Mouse (Mus musculus) liver, embryonic 14.5 days (tissue): ENCODE results near the gene Popdc2.

Experiments used
- CTCF ChIP-seq: IDR thresholded peaks from 2 replicates; pipeline ENCODE4 v1.5.1; 2016; ENCODE audit warnings: antibody characterized with exemption, low read depth, control low read depth
- EP300 ChIP-seq: IDR thresholded peaks from 2 replicates; pipeline ENCODE4 v1.6.1; 2016; ENCODE audit warnings: antibody characterized with exemption, low read depth

DNA sequence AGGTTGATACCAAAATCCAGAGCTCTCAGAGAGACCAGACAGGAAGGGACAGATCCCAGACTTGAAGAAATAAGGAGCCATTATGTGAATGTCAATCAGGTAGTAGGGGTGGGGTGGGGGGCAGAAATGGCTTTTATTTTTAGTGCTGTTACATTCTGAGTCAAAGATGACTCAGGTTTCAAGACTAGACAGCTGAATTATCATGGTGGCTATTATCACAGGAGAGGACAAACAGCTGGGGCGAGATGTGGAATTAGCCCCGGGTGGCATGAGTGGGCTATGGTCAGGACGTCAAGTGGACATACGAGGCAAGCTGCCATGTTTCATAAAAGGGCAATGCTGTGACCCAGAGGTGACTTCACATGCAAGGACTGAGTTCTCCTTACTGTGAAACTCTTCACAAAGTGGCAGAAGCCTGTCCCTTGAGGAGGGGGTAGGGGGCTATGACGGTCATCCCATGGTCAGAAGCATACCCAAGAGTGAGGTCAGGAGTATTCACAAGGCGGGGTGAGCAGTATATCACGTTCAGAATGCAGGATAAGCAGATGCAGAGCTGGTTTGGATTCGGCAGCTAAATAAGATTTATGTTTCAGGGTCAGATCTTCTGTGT, 27.4 kb downstream of the Popdc2 start:
- TF ChIP-seq CTCF (no peak), EP300 (no peak)
